Mouse (Mus musculus): ENCODE data around the gene Tectb.

DNA sequence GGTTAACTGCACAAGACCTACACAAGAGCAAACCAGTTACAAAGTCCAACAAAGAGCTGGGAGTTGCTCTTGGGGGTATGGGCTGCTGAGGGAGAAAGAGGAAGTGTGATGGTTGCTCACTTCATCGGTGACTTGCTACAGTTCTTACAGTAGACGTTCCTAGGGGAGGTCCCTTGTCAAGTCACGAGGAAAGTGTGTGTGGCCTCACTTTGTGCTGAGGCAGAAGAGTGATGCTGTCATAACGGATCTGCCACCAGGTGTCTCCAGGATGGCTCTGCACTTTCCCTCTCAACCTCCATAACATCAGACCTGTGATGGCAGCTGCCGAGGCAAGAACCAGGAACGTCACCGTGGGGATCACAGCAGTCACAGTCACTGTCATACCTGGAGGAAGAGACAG lies 46.6 kb downstream of the Tectb start:
- TF ChIP-seq GATA1 (IDR thresholded peaks at IDR 0.05; ENCODE audit: borderline replicate concordance, low read length) (no peak), FLI1 (IDR thresholded peaks at IDR 0.05; ENCODE audit: low read length) (no peak)

Data from megakaryocyte, embryonic 14.5 days (primary cell).